ENCODE assay signal across 11 mouse cellular contexts in genomic region chr14:29015896-29016295, GRCm38 (mm10). TPM values are rescaled to one million over a fixed set of nuclear protein-coding genes. Genes with fewer than 3 reads are reported as not detected.
DNase-seq lines count a peak whose midpoint lies in the region; ATAC-seq lines count a peak whose summit lies in the region.
"Had no signal": no experiment of that assay in that cellular context is flagged by ENCODE, and none has a peak within 500 bp of the region (broad histone marks: within the 10 kb centered on the region; RNA-seq: fewer than 3 reads in every experiment).

No protein-coding gene starts in this region.

- no peak overlapping the region for H3K9ac ChIP-seq in kidney, embryonic 16.5 days (replicated peaks; ENCODE audit: low read length)
- no peak overlapping the region for H3K9ac ChIP-seq in hindbrain, embryonic 16.5 days (ENCODE audit: low read depth, low read length)
- H3K9ac ChIP-seq in midbrain, embryonic 14.5 days (replicated peaks; ENCODE audit: low read length), result no peak overlapping the region
- H3K9ac ChIP-seq: lung, embryonic 15.5 days had no signal

- DNase-seq in kidney, adult 18-20 months, result peak; percentile 42
- peak; percentile 82 for DNase-seq in embryo, embryonic 10.5 days (ENCODE audit: low spot score)
- peak; percentile 71 for DNase-seq in midbrain, embryonic 14.5 days
- no peak for DNase-seq in spleen, postnatal 10 days (ENCODE audit: low spot score in 2 of 2)
- DNase-seq in gastrocnemius, postnatal 36 days, result no peak
- no peak for DNase-seq in lung, postnatal 4 days

- no peak overlapping the region for H3K27ac ChIP-seq in kidney, embryonic 16.5 days (ENCODE audit: low read length)
- H3K27ac ChIP-seq in hindbrain, embryonic 16.5 days (ENCODE audit: low read depth, low read length), result no peak overlapping the region
- no peak overlapping the region for H3K27ac ChIP-seq in midbrain, embryonic 14.5 days (replicated peaks; ENCODE audit: low read depth, low read length)
- H3K27ac ChIP-seq: lung, embryonic 15.5 days had no signal

- no peaks in the 10 kb centered on the region for H3K36me3 ChIP-seq in kidney, embryonic 16.5 days (ENCODE audit: insufficient read depth, low read length)
- H3K36me3 ChIP-seq in hindbrain, embryonic 16.5 days (ENCODE audit: control insufficient read depth, insufficient read depth, low read length), result no peaks in the 10 kb centered on the region
- H3K36me3 ChIP-seq in midbrain, embryonic 14.5 days (ENCODE audit: control insufficient read depth, insufficient read depth, low read length), result no peaks in the 10 kb centered on the region
- H3K36me3 ChIP-seq: lung, embryonic 15.5 days had no signal

- H3K4me3 ChIP-seq in kidney, embryonic 16.5 days (ENCODE audit: low read length), result no peak overlapping the region
- no peak overlapping the region for H3K4me3 ChIP-seq in hindbrain, embryonic 16.5 days (ENCODE audit: low read length)
- no peak overlapping the region for H3K4me3 ChIP-seq in midbrain, embryonic 14.5 days (replicated peaks; ENCODE audit: low read depth, low read length)
- H3K4me3 ChIP-seq: erythroblast, embryonic 14.5 days; lung, embryonic 15.5 days had no signal

- H3K4me2 ChIP-seq in kidney, embryonic 16.5 days (replicated peaks; ENCODE audit: low read depth, low read length), result no peak overlapping the region
- no peak overlapping the region for H3K4me2 ChIP-seq in hindbrain, embryonic 16.5 days (ENCODE audit: low read length)
- no peak overlapping the region for H3K4me2 ChIP-seq in midbrain, embryonic 14.5 days (ENCODE audit: low read length)
- H3K4me2 ChIP-seq: lung, embryonic 15.5 days had no signal

- no peak for ATAC-seq in kidney, embryonic 16.5 days (ENCODE audit: low FRiP score, low TSS enrichment)
- ATAC-seq in hindbrain, embryonic 16.5 days, result peak; percentile 85
- ATAC-seq in midbrain, embryonic 14.5 days (ENCODE audit: low FRiP score, low TSS enrichment), result no peak

- intact Hi-C loops in gastrocnemius, postnatal 36 days (cut with DNase I), result no loop called here

- no peaks in the 10 kb centered on the region for H3K9me3 ChIP-seq in kidney, embryonic 16.5 days (ENCODE audit: low read length)
- H3K9me3 ChIP-seq in hindbrain, embryonic 16.5 days (ENCODE audit: control insufficient read depth, low read length), result no peaks in the 10 kb centered on the region
- H3K9me3 ChIP-seq in midbrain, embryonic 14.5 days (ENCODE audit: control insufficient read depth, low read length), result no peaks in the 10 kb centered on the region
- H3K9me3 ChIP-seq: lung, embryonic 15.5 days had no signal

- no peaks in the 10 kb centered on the region for H3K27me3 ChIP-seq in kidney, embryonic 16.5 days (ENCODE audit: insufficient read depth, low read length)
- H3K27me3 ChIP-seq in hindbrain, embryonic 16.5 days (replicated peaks; ENCODE audit: control insufficient read depth, insufficient read depth, low read length), result no peaks in the 10 kb centered on the region
- H3K27me3 ChIP-seq in midbrain, embryonic 14.5 days (ENCODE audit: control insufficient read depth, insufficient read depth, low read length), result no peaks in the 10 kb centered on the region
- H3K27me3 ChIP-seq: lung, embryonic 15.5 days had no signal

- peaks cover 6% of the 10 kb centered on the region; the same call in 1 of the 2 replicates for H3K4me1 ChIP-seq in kidney, embryonic 16.5 days (ENCODE audit: insufficient read depth, low read length)
- H3K4me1 ChIP-seq in hindbrain, embryonic 16.5 days (ENCODE audit: control insufficient read depth, insufficient read depth, low read depth, low read length), result peaks cover 3% of the 10 kb centered on the region
- peaks cover 8% of the 10 kb centered on the region for H3K4me1 ChIP-seq in midbrain, embryonic 14.5 days (ENCODE audit: control insufficient read depth, insufficient read depth, low read length)
- H3K4me1 ChIP-seq: lung, embryonic 15.5 days had no signal

- 43% methylated on average over 5 of the region's 5 CpGs for WGBS in kidney, embryonic 16.5 days
- 19% methylated on average over 5 of the region's 5 CpGs for WGBS in hindbrain, embryonic 16.5 days
- 13% methylated on average over 5 of the region's 5 CpGs for whole genome bisulfite sequencing in midbrain, embryonic 14.5 days

RNA-seq across cellular contexts. Expression of gene Lrtm1, which starts 2.1 kb away (rescaled TPM):
- 0.06 and 0.15 TPM in 2 replicates for polyA plus RNA-seq in kidney, embryonic 16.5 days (2015; fragmentation: Nextera tagmentation; extraction: Ambion mirVana)
- 0.31 and 0.38 TPM in 2 replicates for polyA plus RNA-seq in hindbrain, embryonic 16.5 days (2015; fragmentation: Nextera tagmentation; extraction: Ambion mirVana)
- 0.29 and 0.50 TPM in 2 replicates for polyA plus RNA-seq in midbrain, embryonic 14.5 days (2014; fragmentation: Nextera tagmentation; extraction: Ambion mirVana)
- 10 to 100 TPM; 19.0 to 24.8 TPM for total RNA-seq in gastrocnemius, postnatal 36 days (2021)
- total RNA-seq: hematopoietic stem cell, adult 5-6 weeks had no signal
- polyA plus RNA-seq: lung, embryonic 15.5 days had no signal

Comparison
In these comparisons a context has a peak if more than half of its experiments do, and no peak if none do; other contexts are left out.
1. DNase-seq: peak in kidney, adult 18-20 months (single experiment), embryo, embryonic 10.5 days (single experiment) and midbrain, embryonic 14.5 days (single experiment); none in spleen, postnatal 10 days (0 of 2), gastrocnemius, postnatal 36 days (0 of 2) and lung, postnatal 4 days (0 of 2).